Mouse (Mus musculus) left cerebral cortex, adult 2 months (tissue): ENCODE measurements around the gene Ccdc188. TPM values are rescaled to one million over a fixed set of nuclear protein-coding genes. Genes with fewer than 3 reads are reported as not detected.

Experiments used
- DNase-seq, 2 experiments: peaks; one replicate each; pipeline ENCODE4 v3.0.0; 2021 to 2022; ENCODE audit warnings: low spot score in 2 of 2, mixed read lengths in 1 of 2; ENCODE audit errors: extremely low spot score in 1 of 2
- H3K27ac ChIP-seq: fragments of 200-600 bp; 2 replicates; pipeline ENCODE4 v1.8.1; 2022
- H3K4me3 ChIP-seq: fragments of 200-600 bp; 2 replicates; pipeline ENCODE4 v1.8.1; 2022
- CTCF ChIP-seq: fragments of 200-600 bp; IDR thresholded peaks from 2 replicates; pipeline ENCODE4 v1.8.1; 2022; ENCODE audit warnings: antibody characterized with exemption, mild to moderate bottlenecking, moderate library complexity
- intact Hi-C: fragments of 180-260 bp; cut with DNase I; formaldehyde crosslinking; loops from one replicate; pipeline ENCODE4 v1.15.1; 2025
- total RNA-seq, 2 experiments: library from RNA; stranded (reverse); gene quantifications; 2 replicates each; pipeline ENCODE4 v1.2.3; 2021

Ccdc188 gene
- total RNA-seq, 2 experiments from 2014 or later, result not detected

DNA sequence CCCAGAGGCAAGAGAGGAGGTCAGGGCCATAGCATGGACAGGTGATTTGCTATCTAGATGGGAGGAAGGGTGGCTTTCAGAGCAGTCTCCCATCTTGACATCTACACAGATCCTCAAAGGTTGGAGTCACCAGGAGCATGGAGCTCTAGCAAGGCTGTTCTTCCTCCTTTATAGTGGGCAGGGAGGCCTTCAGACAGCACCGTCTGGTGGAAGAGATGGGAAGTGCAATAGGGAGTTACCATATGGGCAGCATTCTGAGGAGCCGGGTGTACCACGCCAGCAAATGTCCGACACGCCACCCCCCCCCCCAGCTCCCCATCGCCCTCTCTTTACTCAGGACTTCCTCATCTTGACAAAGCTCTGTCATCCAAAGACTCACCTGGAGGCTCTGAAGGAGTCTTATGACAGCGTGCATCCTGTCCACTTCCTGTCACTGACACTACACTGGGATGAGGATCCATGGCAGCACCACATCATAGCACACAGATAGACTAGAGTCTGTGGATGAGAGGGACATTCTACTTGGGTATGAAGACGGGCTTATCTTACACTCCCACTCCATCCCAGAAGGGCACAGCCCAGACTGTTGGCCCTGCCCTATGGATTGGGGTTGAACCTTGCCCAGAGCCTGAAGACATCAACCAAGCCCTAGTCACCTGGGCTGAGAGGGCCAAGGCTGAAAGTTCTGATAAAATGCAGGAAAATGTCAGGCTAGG, 6.8 kb upstream of the Ccdc188 start:
- Histone ChIP-seq H3K4me3 (no peak overlapping the region), H3K27ac (peak overlapping the region; percentile 42; the same call in 1 of the 2 replicates)
- peak; percentile 71 to 83 for DNase-seq
- intact Hi-C loops, result loop anchor here (1.0 to 2.0 kb wide), 4 partner anchors 39 to 158 kb away; partner anchors contain the start of genes Dgcr6 and Rtn4r
- TF ChIP-seq CTCF, result peak; percentile 87

DNA sequence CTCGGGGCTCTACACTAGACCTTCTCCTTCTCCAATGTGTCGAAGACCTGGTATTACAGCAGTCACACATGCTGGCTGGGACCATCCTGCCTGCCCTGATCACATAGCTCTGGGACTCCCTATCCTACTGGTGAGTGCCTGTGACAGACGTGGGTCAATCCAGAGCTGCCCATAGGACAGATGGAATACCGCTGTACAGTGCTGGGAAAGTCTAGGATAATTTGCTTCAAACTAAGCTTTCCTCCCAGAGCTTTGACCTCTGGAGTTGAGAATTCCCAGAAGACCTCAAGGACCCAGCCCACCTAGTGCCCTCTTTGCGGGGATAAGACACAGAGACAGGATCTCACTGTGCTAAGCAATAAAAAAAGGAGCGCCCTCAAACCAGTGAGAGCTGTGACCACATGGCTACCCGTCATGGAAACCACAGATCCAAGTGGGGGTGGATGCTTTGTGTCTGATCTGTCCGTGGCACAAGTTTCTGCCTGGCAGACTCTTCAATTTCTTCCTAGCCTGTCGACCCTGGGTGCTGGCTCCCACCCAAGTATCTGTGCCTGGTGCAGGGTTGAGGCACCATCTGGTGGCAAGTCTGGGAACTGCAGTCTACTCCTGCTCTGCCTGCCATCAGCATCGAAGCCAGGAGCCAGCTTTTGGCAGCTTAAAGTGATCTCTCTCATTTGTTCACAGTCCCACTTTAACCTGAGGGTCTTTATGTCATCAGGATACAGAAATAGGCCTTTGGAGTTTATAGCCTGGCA, 6.1 kb upstream of the Ccdc188 start:
- no peak overlapping the region for H3K4me3 ChIP-seq
- peak; percentile 89 to 95 for DNase-seq
- intact Hi-C loops, result loop anchor here (1.0 to 2.0 kb wide), 4 partner anchors 39 to 159 kb away; partner anchors contain the start of genes Dgcr6 and Rtn4r
- peak overlapping the region; percentile 42; the same call in 1 of the 2 replicates for H3K27ac ChIP-seq
- peak; percentile 99 for TF ChIP-seq CTCF

DNA sequence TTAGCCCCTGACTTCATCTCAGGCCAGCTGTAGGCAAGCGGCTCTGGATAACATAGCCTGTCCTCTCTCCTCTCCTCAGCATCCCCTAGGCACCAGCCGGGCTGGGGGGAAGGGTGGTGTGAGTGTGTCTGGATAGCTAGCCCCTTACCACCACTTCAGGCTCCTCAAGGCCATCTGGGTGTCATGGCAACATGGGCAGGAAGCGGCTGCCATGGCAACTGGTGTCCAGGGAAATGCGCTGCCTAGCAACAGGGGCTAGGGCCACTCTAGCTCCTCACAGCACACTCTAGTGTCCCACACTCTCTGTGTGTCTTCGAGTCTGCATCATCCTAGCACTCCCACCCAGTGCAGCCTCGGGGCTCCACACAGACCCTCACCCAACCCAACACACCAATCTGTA, 4.0 kb upstream of the Ccdc188 start:
- no peak for TF ChIP-seq CTCF
- DNase-seq, result peak; percentile 72 to 74
- Histone ChIP-seq H3K4me3 (peak overlapping the region; percentile 9; the same call in 1 of the 2 replicates), H3K27ac (peak overlapping the region; percentile 76)
- intact Hi-C loops, result no loop called here

DNA sequence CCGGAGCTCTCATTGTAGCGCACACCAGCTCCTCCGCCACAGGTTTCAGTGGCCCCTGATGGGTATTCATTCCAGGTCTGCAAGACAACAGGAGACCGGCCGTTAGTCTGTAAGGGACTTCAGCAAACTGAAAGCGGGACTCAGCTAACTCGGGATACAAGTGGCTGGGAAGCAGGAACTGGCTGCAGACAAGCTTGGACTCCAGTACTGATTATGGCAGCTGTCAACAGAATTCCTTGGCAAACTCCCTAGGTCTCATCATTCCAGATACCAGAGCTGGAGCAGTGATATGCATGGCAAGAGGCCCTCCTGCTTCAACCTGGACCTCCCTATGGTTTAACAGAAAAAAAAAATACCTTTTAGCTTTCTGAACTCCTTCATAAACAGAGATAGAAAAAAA, 2.8 kb upstream of the Ccdc188 start:
- intact Hi-C loops, result no loop called here
- H3K27ac ChIP-seq, result peak overlapping the region; percentile 76
- H3K4me3 ChIP-seq, result peak overlapping the region; percentile 2; the same call in 1 of the 2 replicates

DNA sequence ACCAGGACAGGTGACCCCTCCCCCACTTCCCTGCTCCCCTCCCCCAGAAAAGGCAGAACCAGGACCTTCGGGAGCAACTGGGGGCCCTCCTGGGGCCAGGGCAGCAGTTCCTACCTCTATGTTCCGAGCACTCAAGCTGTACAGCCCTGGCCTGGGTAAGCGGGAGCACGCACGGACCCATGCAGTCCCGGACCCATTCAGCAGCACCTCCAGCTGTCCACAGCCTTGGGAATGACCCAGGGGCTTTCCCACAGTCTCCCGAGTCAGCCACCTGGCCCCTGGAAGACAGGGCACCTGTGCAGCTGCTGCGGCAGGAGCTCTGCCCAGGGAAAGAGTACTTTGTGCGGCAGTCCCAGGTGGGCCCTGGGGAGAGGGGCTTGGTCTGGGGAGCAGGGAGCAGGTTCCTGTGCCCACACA, 909 bp downstream of the Ccdc188 start:
- Histone ChIP-seq H3K4me3 (no peak overlapping the region), H3K27ac (no peak overlapping the region)
- no peak for TF ChIP-seq CTCF
- intact Hi-C loops, result no loop called here
- no peak for DNase-seq

More for the DNA sequence above, 2.8 kb upstream of the Ccdc188 start:
- no peak for TF ChIP-seq CTCF
- no peak for DNase-seq

DNA sequence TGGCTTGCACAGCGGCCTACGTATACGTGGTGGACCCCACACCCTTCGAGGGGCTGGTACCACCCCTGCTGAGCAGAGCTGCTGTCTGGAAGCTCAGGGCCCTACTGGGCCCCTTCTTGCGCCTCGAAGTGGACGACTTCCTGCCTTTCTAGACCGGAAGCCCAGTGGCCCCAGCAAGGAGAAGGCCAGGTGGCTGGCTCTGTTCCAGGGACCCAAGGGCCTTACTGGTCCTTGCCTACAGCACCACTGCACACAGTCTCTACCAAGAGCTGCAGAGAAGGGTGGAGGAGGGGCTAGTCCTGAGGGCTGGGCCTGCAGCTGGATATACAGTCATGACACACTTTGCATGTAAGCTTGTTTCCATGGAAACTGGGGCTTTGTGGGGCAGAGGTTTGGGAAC, 2.3 kb downstream of the Ccdc188 start:
- no peak for TF ChIP-seq CTCF
- Histone ChIP-seq H3K27ac (peak overlapping the region; percentile 25; the same call in 1 of the 2 replicates), H3K4me3 (no peak overlapping the region)
- no peak for DNase-seq
- intact Hi-C loops, result no loop called here

DNA sequence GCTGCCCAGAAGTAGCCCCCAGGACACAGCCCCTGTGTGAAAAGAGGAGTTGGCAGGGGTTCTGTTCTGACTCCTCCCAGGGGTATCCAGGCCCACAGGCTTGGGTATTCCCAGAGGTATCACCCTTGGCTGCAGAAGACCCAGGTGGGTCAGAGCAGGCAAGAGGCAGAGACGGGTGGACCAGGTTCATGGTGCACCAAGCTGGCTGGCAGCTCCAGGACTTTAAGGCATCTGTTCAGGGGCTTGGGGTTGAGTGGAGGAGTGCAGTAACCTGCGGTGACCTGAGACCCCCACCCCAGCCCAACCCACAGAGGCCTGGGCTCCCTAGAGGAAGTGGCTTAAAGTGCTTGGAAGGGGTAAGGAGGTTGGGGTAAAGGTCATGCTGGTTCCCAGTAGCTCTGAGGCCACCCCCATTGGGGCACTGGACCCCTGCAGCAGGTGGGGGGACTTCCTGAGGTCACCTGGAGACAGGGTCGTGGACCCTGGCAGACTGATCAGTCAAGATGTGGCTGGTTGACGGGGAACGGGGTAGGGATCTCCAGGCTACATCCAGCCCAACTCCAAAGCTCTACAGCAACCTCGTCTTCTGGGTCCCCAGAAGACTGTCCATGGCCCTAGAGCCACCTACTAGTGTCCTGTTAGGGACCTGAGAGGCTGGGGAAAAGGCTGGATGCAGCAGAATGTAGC, 3.3 kb downstream of the Ccdc188 start:
- DNase-seq, result no peak
- intact Hi-C loops, result no loop called here
- Histone ChIP-seq H3K4me3 (no peak overlapping the region), H3K27ac (no peak overlapping the region)
- no peak for TF ChIP-seq CTCF

DNA sequence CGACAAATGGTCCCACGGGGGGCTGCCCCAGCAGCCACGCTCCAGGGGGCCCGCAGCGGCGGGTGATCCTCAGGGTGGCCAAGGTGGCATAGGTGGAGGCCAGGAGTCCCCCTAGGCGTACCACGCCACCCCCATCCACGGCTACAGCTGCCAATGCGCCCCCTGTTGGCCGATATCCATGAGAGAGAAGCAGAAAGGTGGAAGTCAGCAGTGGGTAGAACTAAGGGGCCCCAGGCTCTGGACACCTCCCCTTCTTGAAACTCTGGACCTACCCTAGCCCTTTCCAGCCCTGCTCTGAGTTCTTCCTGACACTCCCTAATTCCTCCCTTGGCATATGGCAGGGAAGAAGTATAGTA, 3.8 kb downstream of the Ccdc188 start:
- Histone ChIP-seq H3K27ac (no peak overlapping the region), H3K4me3 (no peak overlapping the region)
- peak; percentile 34 for TF ChIP-seq CTCF
- intact Hi-C loops, result no loop called here
- DNase-seq, result no peak

DNA sequence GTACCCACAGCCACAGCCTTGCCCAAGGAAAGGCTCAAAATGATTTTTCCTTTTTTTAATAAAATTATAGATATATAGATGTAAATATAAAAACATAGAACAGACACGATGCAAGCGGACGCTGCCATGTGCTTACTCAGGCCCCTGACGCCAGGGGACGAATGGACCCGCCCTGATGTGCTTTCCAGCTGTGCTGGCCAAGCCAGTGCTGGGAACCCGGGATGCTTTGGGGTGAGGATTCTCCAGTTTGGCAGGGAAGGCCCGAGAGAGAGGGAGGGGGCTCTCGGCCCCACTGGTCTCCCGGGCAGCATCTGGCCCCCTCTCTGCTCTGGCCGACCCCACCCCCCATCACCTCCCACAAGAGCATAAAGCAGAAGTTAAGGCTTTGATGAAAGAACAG, 4.5 kb downstream of the Ccdc188 start:
- TF ChIP-seq CTCF, result no peak
- Histone ChIP-seq H3K27ac (no peak overlapping the region), H3K4me3 (no peak overlapping the region)
- no peak for DNase-seq
- intact Hi-C loops, result no loop called here

DNA sequence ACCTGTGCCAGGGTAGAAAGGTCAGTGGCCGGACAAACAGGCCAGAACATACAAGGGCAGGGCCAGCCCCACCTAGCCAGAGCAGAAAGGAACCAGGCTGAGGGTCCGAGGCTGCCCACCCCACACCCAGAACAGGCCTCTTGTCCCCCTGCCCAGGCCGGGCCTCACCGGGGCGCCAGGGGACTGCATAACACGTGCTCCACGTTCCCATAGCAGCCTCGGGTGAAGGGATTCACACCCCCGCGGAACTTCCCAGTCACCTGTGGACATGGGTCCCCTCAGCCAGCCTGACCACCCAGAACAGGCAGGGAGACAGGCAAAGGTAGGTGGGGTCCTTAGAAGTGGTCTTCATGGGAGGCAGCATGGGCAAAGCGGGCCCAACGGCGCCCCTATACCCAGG, 9.5 kb downstream of the Ccdc188 start:
- H3K4me3 ChIP-seq, result no peak overlapping the region
- TF ChIP-seq CTCF, result no peak
- no peak for DNase-seq
- H3K27ac ChIP-seq, result no peak overlapping the region
- intact Hi-C loops, result no loop called here

DNA sequence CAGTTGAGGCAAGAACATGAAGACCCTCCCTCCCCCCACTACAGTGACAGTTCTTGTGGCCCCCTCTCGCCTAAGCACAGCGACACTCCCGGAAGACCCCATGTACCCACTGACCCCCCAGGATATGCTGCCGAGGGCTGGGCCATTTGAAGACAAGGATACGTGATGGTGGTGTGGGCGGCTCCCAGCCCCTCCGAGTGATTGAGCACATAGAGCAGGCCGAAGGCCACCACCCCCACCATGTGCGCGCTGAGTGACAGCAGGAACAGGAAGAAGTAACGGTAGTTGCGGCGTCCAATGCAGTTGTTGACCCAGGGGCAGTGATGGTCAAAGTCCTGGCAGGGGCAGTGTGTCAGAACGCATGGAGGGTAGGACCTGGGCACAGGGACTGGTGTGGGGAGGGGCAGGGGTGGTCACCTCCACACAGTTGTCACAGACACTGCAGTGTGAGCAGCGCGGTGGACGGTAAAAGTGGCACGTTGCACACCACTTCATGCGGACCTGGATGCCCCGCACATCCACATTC, 10.3 kb downstream of the Ccdc188 start:
- no peak for TF ChIP-seq CTCF
- no peak overlapping the region for H3K4me3 ChIP-seq
- no peak overlapping the region for H3K27ac ChIP-seq
- intact Hi-C loops, result no loop called here
- no peak for DNase-seq
